Mouse (Mus musculus): ENCODE measurements around the gene Tnf.

GRCm38 (mm10) chr17:35236996-35237395, 35.2 kb upstream of the Tnf start:
- TF ChIP-seq CTCF (conservative IDR thresholded peaks at IDR 0.05 in 1 of 2, IDR thresholded peaks at IDR 0.05 in 1 of 2; ENCODE audit: low read depth in 2 of 2, low read length in 2 of 2) = no peak
- no peak for TF ChIP-seq EP300 (IDR thresholded peaks at IDR 0.05; ENCODE audit: low read length)

Data from CH12.LX (cell line).